Mouse (Mus musculus) ovary, postnatal 36 days (tissue): ENCODE measurements around the gene 1700024B05Rik.
"Not testable (repeated sequence)": the region's sequence is repeated elsewhere in the genome, so short reads cannot be mapped to it uniquely, and the experiment has no call there.

Experiments used
- DNase-seq: peaks from one replicate; pipeline ENCODE4 v3.0.0; 2022; ENCODE audit warnings: low spot score, mixed read lengths

1700024B05Rik gene

GRCm38 (mm10) chr14:41943695-41944094, at the start of gene 1700024B05Rik:
1700024B05Rik (plus strand) TSS chr14:41943995.
- not testable (repeated sequence) for DNase-seq

- DNase-seq = not testable (repeated sequence)
These were observed 36.6 kb upstream of the 1700024B05Rik start, which contains the start of gene Gm7980 for GRCm38 (mm10) chr14:41907190-41907589. Gm7980 (minus strand) TSS chr14:41907290.

DNA sequence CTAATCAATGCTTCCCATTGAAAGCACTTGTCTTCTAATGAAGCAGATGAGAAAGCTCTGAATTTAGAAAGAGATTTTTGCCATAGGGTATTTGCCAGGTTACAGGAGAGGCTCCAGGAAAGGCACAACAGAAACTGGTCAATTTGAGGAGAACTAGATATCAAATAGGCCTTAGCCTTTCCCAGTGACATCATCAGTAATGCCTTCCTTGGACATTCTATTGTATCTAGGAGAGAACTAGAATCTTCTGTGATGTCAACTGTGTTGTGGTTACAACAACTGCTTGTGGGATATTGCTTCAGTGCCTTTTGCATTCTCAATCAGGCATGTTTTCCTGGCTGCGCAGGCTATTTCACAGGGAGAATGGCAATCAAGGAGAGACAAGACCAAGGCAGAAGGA, 19.1 kb upstream of the 1700024B05Rik start, which contains the start of gene 1700049E17Rik1:
Gene 1700049E17Rik1 (plus strand): TSS at position 301 of the 400 bp plus-strand sequence.
- DNase-seq = not testable (repeated sequence)

GRCm38 (mm10) chr14:41964095-41964494, 20.3 kb downstream of the 1700024B05Rik start:
- DNase-seq = not testable (repeated sequence)

DNA sequence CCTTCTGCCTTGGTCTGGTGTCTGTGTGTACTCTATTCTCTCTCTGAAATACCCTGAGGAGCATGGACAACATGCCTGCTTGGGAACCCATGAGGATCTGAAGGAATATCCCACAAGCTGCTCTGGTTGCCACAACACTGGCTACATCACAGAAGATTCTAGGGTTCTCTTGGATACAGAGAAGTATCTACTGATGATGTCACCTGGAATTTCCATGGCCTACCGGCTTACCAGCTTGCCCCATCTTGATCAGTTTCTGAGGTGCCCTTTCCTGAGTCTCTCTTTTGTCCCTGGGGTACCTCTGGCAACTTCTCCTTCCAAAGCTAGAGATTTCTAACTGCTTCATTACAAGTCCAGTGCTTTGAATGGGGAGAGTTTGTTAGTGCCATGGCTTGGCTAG, 24.0 kb downstream of the 1700024B05Rik start, which contains the start of gene Gm6401:
Gene Gm6401 (minus strand): TSS at position 101 of the 400 bp plus-strand sequence.
- not testable (repeated sequence) for DNase-seq

DNA sequence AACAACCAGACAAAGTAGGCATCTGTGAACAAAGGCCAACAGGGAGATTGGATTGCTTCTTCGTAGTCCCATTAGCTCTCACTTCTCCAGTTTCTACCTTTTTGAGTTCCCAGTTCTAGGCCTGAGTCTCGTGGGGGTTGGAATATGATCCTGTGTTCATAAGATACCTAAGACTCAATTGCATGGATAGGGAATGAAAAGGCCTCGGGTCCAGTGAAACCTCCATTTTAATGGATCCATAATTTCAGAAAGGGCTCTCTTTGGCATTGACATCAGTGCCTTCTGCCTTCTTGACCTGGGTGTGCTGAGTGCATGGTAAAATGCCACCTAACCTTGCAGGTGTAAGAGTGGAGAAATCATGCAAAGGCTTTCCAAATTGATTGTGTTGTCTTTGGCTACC, 24.8 kb downstream of the 1700024B05Rik start:
- DNase-seq = not testable (repeated sequence)

DNA sequence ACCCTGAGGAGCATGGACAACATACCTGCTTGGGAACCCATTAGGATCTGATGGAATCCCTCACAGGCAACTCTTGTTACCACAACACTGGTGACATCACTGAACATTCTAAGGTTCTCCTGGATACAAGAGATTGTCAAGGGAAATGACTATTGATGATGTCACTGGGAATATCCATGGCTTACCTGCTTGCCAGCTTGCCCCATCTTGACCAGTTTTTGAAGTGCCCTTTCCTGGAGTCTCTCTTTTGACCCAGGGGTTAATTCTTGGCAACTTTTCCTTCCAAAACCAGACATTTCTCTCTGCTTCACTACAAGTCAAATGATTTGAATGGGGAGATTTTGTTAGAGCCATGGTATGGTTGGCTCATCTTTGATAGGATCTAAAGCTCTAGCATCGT, 39.4 kb downstream of the 1700024B05Rik start, which contains the start of gene Gm3543:
Gene Gm3543 (minus strand): TSS at position 101 of the 400 bp plus-strand sequence.
- not testable (repeated sequence) for DNase-seq
